Comparison of ENCODE assay signal across 13 mouse cellular contexts in the genomic region with DNA sequence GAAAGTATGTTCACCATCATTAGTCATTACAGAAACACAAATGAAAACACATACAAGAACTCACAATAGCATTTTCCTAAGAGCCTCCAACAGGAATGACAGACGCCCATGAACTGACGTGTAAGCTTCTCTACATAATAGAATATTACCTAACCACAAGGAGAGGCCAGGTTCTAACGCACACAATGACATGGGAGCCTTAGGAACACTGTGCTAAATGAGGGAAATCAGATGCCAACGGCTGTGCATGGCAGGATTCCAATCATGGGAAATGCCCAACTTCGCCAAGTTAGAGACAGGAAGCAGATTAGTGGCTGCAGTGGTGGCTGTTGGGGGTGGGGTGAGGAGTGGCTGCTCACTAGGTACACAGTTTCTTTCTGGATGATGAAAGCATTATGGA.
DNase-seq lines count a peak whose midpoint lies in the region; ATAC-seq and TF ChIP-seq lines count a peak whose summit lies in the region.
"Had no signal": no experiment of that assay in that cellular context is flagged by ENCODE, and none has a peak within 500 bp of the region (broad histone marks: within the 10 kb centered on the region; RNA-seq: fewer than 3 reads in every experiment).

No protein-coding gene starts in this region.

- H3K27me3 ChIP-seq in heart, embryonic 15.5 days: no peaks in the 10 kb centered on the region
- no peaks in the 10 kb centered on the region for H3K27me3 ChIP-seq in liver, adult 2 months (ENCODE audit: control insufficient read depth, insufficient read depth, low read length)
- no peaks in the 10 kb centered on the region for H3K27me3 ChIP-seq in liver, embryonic 11.5 days (replicated peaks; ENCODE audit: control insufficient read depth, insufficient read depth, low read length)
- H3K27me3 ChIP-seq: CH12.LX; embryonic facial prominence, embryonic 12.5 days had no signal

- 0 out of 2 replicates have a peak overlapping the region, but pooled peaks have one; percentile 35 for H3K27ac ChIP-seq in heart, embryonic 15.5 days
- 0 out of 2 replicates have a peak overlapping the region, but pooled peaks have one; percentile 29 for H3K27ac ChIP-seq in liver, adult 2 months (replicated peaks; ENCODE audit: insufficient read depth, low read depth, low read length)
- H3K27ac ChIP-seq in liver, embryonic 11.5 days (ENCODE audit: low read depth, low read length): no peak overlapping the region
- H3K27ac ChIP-seq: embryonic facial prominence, embryonic 12.5 days; liver, embryonic 15.5 days had no signal

- TF ChIP-seq CTCF in liver, adult 2 months (IDR thresholded peaks at IDR 0.05; ENCODE audit: low read depth, low read length): no peak

- DNase-seq in heart, adult 8-10 months (ENCODE audit: low spot score): no peak
- DNase-seq in liver, adult 2 months (ENCODE audit: extremely low read depth, low read depth, low spot score): peak; percentile 77
- no peak for DNase-seq in liver, embryonic 11.5 days (ENCODE audit: low spot score)
- peak; percentile 67 for DNase-seq in adipocyte (ENCODE audit: low spot score)
- DNase-seq in lung, postnatal 10 days: peak; percentile 53
- no peak for DNase-seq in adrenal gland, postnatal 36 days
- DNase-seq in right cerebral cortex, adult 18-20 months: no peak
- DNase-seq: cerebellum, adult 9-10 months had no signal

- H3K4me1 ChIP-seq in heart, embryonic 15.5 days (replicated peaks): peaks cover 4% of the 10 kb centered on the region
- peaks cover 28% of the 10 kb centered on the region for H3K4me1 ChIP-seq in liver, adult 2 months (ENCODE audit: control insufficient read depth, insufficient read depth, low read length)
- no peaks in the 10 kb centered on the region for H3K4me1 ChIP-seq in liver, embryonic 11.5 days (replicated peaks; ENCODE audit: control insufficient read depth, insufficient read depth, low read length)
- H3K4me1 ChIP-seq: liver, embryonic 15.5 days had no signal

- H3K9ac ChIP-seq in heart, embryonic 15.5 days: no peak overlapping the region
- no peak overlapping the region for H3K9ac ChIP-seq in liver, adult 2 months (ENCODE audit: low read depth, low read length)
- no peak overlapping the region for H3K9ac ChIP-seq in liver, embryonic 11.5 days (ENCODE audit: low read depth, low read length)
- H3K9ac ChIP-seq: embryonic facial prominence, embryonic 12.5 days; liver, embryonic 15.5 days had no signal

- H3K4me3 ChIP-seq in heart, embryonic 15.5 days: no peak overlapping the region
- no peak overlapping the region for H3K4me3 ChIP-seq in liver, adult 2 months (ENCODE audit: insufficient read depth, low read depth, low read length)
- no peak overlapping the region for H3K4me3 ChIP-seq in liver, embryonic 11.5 days (ENCODE audit: low read depth, low read length)
- H3K4me3 ChIP-seq: embryonic facial prominence, embryonic 12.5 days; liver, embryonic 15.5 days had no signal

- no peaks in the 10 kb centered on the region for H3K9me3 ChIP-seq in heart, embryonic 15.5 days (replicated peaks)
- H3K9me3 ChIP-seq in liver, embryonic 11.5 days (ENCODE audit: control insufficient read depth, low read length): no peaks in the 10 kb centered on the region
- H3K9me3 ChIP-seq: embryonic facial prominence, embryonic 12.5 days; liver, embryonic 15.5 days had no signal

- H3K79me2 ChIP-seq in liver, adult 2 months (ENCODE audit: control insufficient read depth, insufficient read depth, low read length): no peaks in the 10 kb centered on the region

- TF ChIP-seq POLR2A in liver, adult 2 months (IDR thresholded peaks at IDR 0.05; ENCODE audit: extremely low read depth, insufficient read depth, low read length): no peak

- no peak overlapping the region for H3K4me2 ChIP-seq in heart, embryonic 15.5 days
- H3K4me2 ChIP-seq in liver, embryonic 11.5 days: no peak overlapping the region
- H3K4me2 ChIP-seq: embryonic facial prominence, embryonic 12.5 days; heart, embryonic 11.5 days; liver, embryonic 15.5 days had no signal

- 54% methylated on average over 5 of the region's 5 CpGs for WGBS in heart, embryonic 15.5 days
- WGBS in liver, adult 2 months: 21% methylated on average over 5 of the region's 5 CpGs
- 66% methylated on average over 5 of the region's 5 CpGs for WGBS in liver, embryonic 11.5 days

- ATAC-seq in heart, embryonic 15.5 days (replicated peaks; ENCODE audit: insufficient number of reproducible peaks, insufficient read depth, low FRiP score, low read depth): no peak
- no peak for ATAC-seq in liver, embryonic 11.5 days (replicated peaks; ENCODE audit: low FRiP score)

- no peaks in the 10 kb centered on the region for H3K36me3 ChIP-seq in heart, embryonic 15.5 days
- no peaks in the 10 kb centered on the region for H3K36me3 ChIP-seq in liver, adult 2 months (ENCODE audit: control insufficient read depth, insufficient read depth, low read length)
- no peaks in the 10 kb centered on the region for H3K36me3 ChIP-seq in liver, embryonic 11.5 days (ENCODE audit: control insufficient read depth, insufficient read depth, low read length)
- H3K36me3 ChIP-seq: liver, embryonic 15.5 days had no signal

Comparison
In these comparisons a context has a peak if more than half of its experiments do, and no peak if none do; other contexts are left out.
1. DNase-seq: peak in liver, adult 2 months (single experiment), adipocyte (single experiment) and lung, postnatal 10 days (single experiment); none in heart, adult 8-10 months (single experiment), liver, embryonic 11.5 days (single experiment), adrenal gland, postnatal 36 days (0 of 2) and right cerebral cortex, adult 18-20 months (single experiment).